Mouse (Mus musculus) midbrain, postnatal 0 days (tissue): ENCODE measurements at regions not wholly inside any gene's neighbourhood (a gene's known extent, or its start where the extent isn't known, plus 50 kb on each side); places are given as distances from the start of the nearest gene placed in this dataset.

Experiments
- ATAC-seq: fragments of 200-750 bp; cut with Nextera tagmentation; 2 replicates; pipeline ENCODE4 v1.8.0; 2017; ENCODE audit warnings: moderate number of reproducible peaks, mild to moderate bottlenecking, moderate TSS enrichment, moderate library complexity; ENCODE audit not compliant: low FRiP score
- DNase-seq: peaks from one replicate; pipeline ENCODE4 v3.0.0-alpha.2; 2015; ENCODE audit warnings: low spot score
- H3K27ac ChIP-seq: fragments of 300-500 bp; sonication (generic); 2 replicates; pipeline ENCODE4 v1.5.1; 2014; ENCODE audit warnings: low read depth, mild to moderate bottlenecking, low read length, mixed read lengths
- H3K27me3 ChIP-seq: fragments of 300-500 bp; sonication (generic); 2 replicates; pipeline ENCODE4 v1.6.1; 2014; ENCODE audit warnings: low read length, control low read depth, mixed read lengths; ENCODE audit not compliant: insufficient read depth
- H3K36me3 ChIP-seq: fragments of 300-500 bp; sonication (generic); 2 replicates; pipeline ENCODE4 v1.6.1; 2014; ENCODE audit warnings: low read length, control low read depth, mixed read lengths; ENCODE audit not compliant: insufficient read depth
- H3K4me1 ChIP-seq: fragments of 300-500 bp; sonication (generic); 2 replicates; pipeline ENCODE4 v1.6.1; 2014; ENCODE audit warnings: mild to moderate bottlenecking, control low read depth, antibody characterized with exemption, low read length, mixed read lengths; ENCODE audit not compliant: insufficient read depth
- H3K4me2 ChIP-seq: fragments of 300-500 bp; sonication (generic); 2 replicates; pipeline ENCODE4 v1.6.1; 2014; ENCODE audit warnings: low read depth, mild to moderate bottlenecking, low read length, mixed read lengths; ENCODE audit not compliant: poor library complexity, severe bottlenecking
- H3K4me3 ChIP-seq: fragments of 300-500 bp; sonication (generic); 2 replicates; pipeline ENCODE4 v1.5.1; 2014; ENCODE audit warnings: low read depth, mild to moderate bottlenecking, low read length, moderate library complexity
- H3K9ac ChIP-seq: fragments of 300-500 bp; sonication (generic); replicated peaks from 2 replicates; pipeline ENCODE4 v1.6.1; 2014; ENCODE audit warnings: mild to moderate bottlenecking, low read length, moderate library complexity, mixed read lengths; ENCODE audit not compliant: poor library complexity, severe bottlenecking
- H3K9me3 ChIP-seq: fragments of 300-500 bp; sonication (generic); 2 replicates; pipeline ENCODE4 v1.6.1; 2016; ENCODE audit warnings: low read length, control low read depth
- CTCF ChIP-seq: IDR thresholded peaks from 2 replicates; pipeline ENCODE4 v1.5.1; 2016; ENCODE audit warnings: antibody characterized with exemption, mild to moderate bottlenecking
- WGBS: fragments of 180-500 bp; shearing (Covaris S2); extraction: QIAGEN DNeasy Blood & Tissue Kit; methylation state at CpG from one replicate; pipeline ENCODE4 v1.1.7; 2014; 5-methylcytosine and 5-hydroxymethylcytosine counted together

GRCm38 (mm10) chr9:47351036-47351435 is 178.9 kb upstream of the Cadm1 start:
- no peak for ATAC-seq
- Histone ChIP-seq H3K4me1 (peaks cover 15% of the 10 kb centered on the region), H3K4me3 (no peak overlapping the region), H3K9me3 (no peaks in the 10 kb centered on the region), H3K27ac (no peak overlapping the region), H3K9ac (no peak overlapping the region), H3K4me2 (no peak overlapping the region), H3K36me3 (no peaks in the 10 kb centered on the region), H3K27me3 (no peaks in the 10 kb centered on the region)
- TF ChIP-seq CTCF = no peak
- 78% methylated on average over 6 of the region's 6 CpGs for WGBS
- DNase-seq = no peak

GRCm38 (mm10) chr9:47353017-47353416 is 177.0 kb upstream of the Cadm1 start:
- Histone ChIP-seq H3K9me3 (no peaks in the 10 kb centered on the region), H3K9ac (no peak overlapping the region), H3K27me3 (no peaks in the 10 kb centered on the region), H3K4me3 (no peak overlapping the region), H3K4me1 (peaks cover 17% of the 10 kb centered on the region), H3K36me3 (no peaks in the 10 kb centered on the region), H3K27ac (no peak overlapping the region), H3K4me2 (no peak overlapping the region)
- ATAC-seq = peak; percentile 67; the same call in 1 of the 2 replicates
- DNase-seq = peak; percentile 67
- no peak for TF ChIP-seq CTCF
- 21% methylated on average over 2 of the region's 2 CpGs for WGBS

GRCm38 (mm10) chr9:47353972-47354371 is 176.0 kb upstream of the Cadm1 start:
- WGBS = 69% methylated on average over 5 of the region's 5 CpGs
- no peak for ATAC-seq
- no peak overlapping the region for H3K9ac ChIP-seq

GRCm38 (mm10) chr9:47354423-47354822 is 175.6 kb upstream of the Cadm1 start:
- H3K36me3 ChIP-seq = no peaks in the 10 kb centered on the region
- H3K9ac ChIP-seq = no peak overlapping the region
- no peak overlapping the region for H3K4me2 ChIP-seq
- H3K9me3 ChIP-seq = no peaks in the 10 kb centered on the region
- peak overlapping the region; percentile 38 for H3K27ac ChIP-seq
- H3K4me3 ChIP-seq = no peak overlapping the region
- no peak for DNase-seq
- 87% methylated on average over 2 of the region's 2 CpGs for WGBS
- ATAC-seq = no peak
- H3K27me3 ChIP-seq = 0 out of 2 replicates have a peak, but pooled peaks cover 3% of the 10 kb centered on the region
- no peak for TF ChIP-seq CTCF
- peaks cover 20% of the 10 kb centered on the region for H3K4me1 ChIP-seq

More at GRCm38 (mm10) chr9:47353972-47354371, 176.0 kb upstream of the Cadm1 start:
- H3K36me3 ChIP-seq = no peaks in the 10 kb centered on the region
- no peak overlapping the region for H3K4me2 ChIP-seq
- peaks cover 18% of the 10 kb centered on the region for H3K4me1 ChIP-seq
- H3K27me3 ChIP-seq = no peaks in the 10 kb centered on the region
- H3K4me3 ChIP-seq = no peak overlapping the region
- no peaks in the 10 kb centered on the region for H3K9me3 ChIP-seq
- TF ChIP-seq CTCF = no peak
- H3K27ac ChIP-seq = peak overlapping the region; percentile 38; the same call in 1 of the 2 replicates
- no peak for DNase-seq

GRCm38 (mm10) chr9:47354866-47355265 is 175.1 kb upstream of the Cadm1 start:
- Histone ChIP-seq H3K4me1 (peaks cover 20% of the 10 kb centered on the region), H3K4me2 (no peak overlapping the region), H3K27ac (peak overlapping the region; percentile 38; the same call in 1 of the 2 replicates), H3K36me3 (no peaks in the 10 kb centered on the region), H3K9me3 (no peaks in the 10 kb centered on the region), H3K27me3 (0 out of 2 replicates have a peak, but pooled peaks cover 3% of the 10 kb centered on the region), H3K9ac (no peak overlapping the region), H3K4me3 (no peak overlapping the region)
- no peak for TF ChIP-seq CTCF
- ATAC-seq (no peak), DNase-seq (no peak)
- 80% methylated on average over 9 of the region's 9 CpGs for WGBS

GRCm38 (mm10) chr9:47357756-47358399 is 172.1 kb upstream of the Cadm1 start:
- 35% methylated on average over 17 of the region's 17 CpGs for WGBS
- peak; percentile 81 for ATAC-seq
- no peak for TF ChIP-seq CTCF

More at GRCm38 (mm10) chr9:47357756-47358399, 172.1 kb upstream of the Cadm1 start:
- Histone ChIP-seq H3K9ac (no peak overlapping the region), H3K9me3 (no peaks in the 10 kb centered on the region), H3K27me3 (0 out of 2 replicates have a peak, but pooled peaks cover 3% of the 10 kb centered on the region), H3K36me3 (no peaks in the 10 kb centered on the region), H3K27ac (no peak overlapping the region), H3K4me3 (no peak overlapping the region), H3K4me1 (peaks cover 18% of the 10 kb centered on the region), H3K4me2 (no peak overlapping the region)
- peak; percentile 91 for DNase-seq
